Mouse (Mus musculus) heart, adult 2 months (tissue): ENCODE results near the gene Serpinb12. TPM values are rescaled to one million over a fixed set of nuclear protein-coding genes. Genes with fewer than 3 reads are reported as not detected.
A peak's percentile ranks its signal among the peaks of the same experiment; 100 is the strongest.

Source experiments
- DNase-seq, 2 experiments: peaks; one replicate each; pipeline ENCODE4 v3.0.0; 2021
- H3K27ac ChIP-seq: fragments of 200-600 bp; 2 replicates; pipeline ENCODE4 v1.8.1; 2022
- H3K27me3 ChIP-seq: fragments of 200-500 bp; 2 replicates; pipeline ENCODE4 v1.6.1; 2012; ENCODE audit warnings: mild to moderate bottlenecking, low read length, inconsistent platforms, mixed read lengths; ENCODE audit not compliant: control insufficient read depth, insufficient read depth
- H3K36me3 ChIP-seq: fragments of 200-500 bp; 2 replicates; pipeline ENCODE4 v1.6.1; 2012; ENCODE audit warnings: low read length, inconsistent platforms; ENCODE audit not compliant: control insufficient read depth, insufficient read depth
- H3K4me1 ChIP-seq: fragments of 200-500 bp; 2 replicates; pipeline ENCODE4 v1.6.1; 2011; ENCODE audit warnings: low read length; ENCODE audit not compliant: control insufficient read depth, insufficient read depth
- H3K4me3 ChIP-seq: fragments of 200-600 bp; 2 replicates; pipeline ENCODE4 v1.8.1; 2022
- H3K79me2 ChIP-seq: fragments of 200-500 bp; replicated peaks from 2 replicates; pipeline ENCODE4 v1.6.1; 2012; ENCODE audit warnings: mild to moderate bottlenecking, inconsistent platforms, low read length, moderate library complexity, mixed read lengths; ENCODE audit not compliant: control insufficient read depth, insufficient read depth
- H3K9ac ChIP-seq: fragments of 200-500 bp; 2 replicates; pipeline ENCODE4 v1.6.1; 2012; ENCODE audit warnings: low read depth, mild to moderate bottlenecking, control low read depth, inconsistent platforms, low read length, mixed read lengths
- CTCF ChIP-seq: fragments of 200-600 bp; IDR thresholded peaks from 2 replicates; pipeline ENCODE4 v1.8.1; 2022; ENCODE audit warnings: antibody characterized with exemption, mild to moderate bottlenecking, moderate library complexity
- EP300 ChIP-seq: fragments of 200-500 bp; IDR thresholded peaks from 2 replicates; pipeline ENCODE4 v1.6.1; 2011; ENCODE audit warnings: low read depth, low read length, control low read depth; ENCODE audit not compliant: insufficient read depth
- POLR2A ChIP-seq: fragments of 200-500 bp; IDR thresholded peaks from 2 replicates; pipeline ENCODE4 v1.6.1; 2011; ENCODE audit warnings: mild to moderate bottlenecking, low read depth, low read length, control low read depth; ENCODE audit not compliant: insufficient read depth
- WGBS: fragments of 180-500 bp; shearing (Covaris S2); methylation state at CpG from one replicate; pipeline ENCODE4 v1.1.7; 2018; 5-methylcytosine and 5-hydroxymethylcytosine counted together
- intact Hi-C: fragments of 180-260 bp; cut with DNase I; formaldehyde crosslinking; loops from one replicate; pipeline ENCODE4 v1.15.1; 2025
- polyA plus RNA-seq: library from polyadenylated mRNA; depleted of rRNA; stranded (reverse); fragments of >200 nt; gene quantifications from 2 replicates; pipeline ENCODE4 v1.2.3, GENCODE M21; 2012; rRNA removed
- total RNA-seq, 2 experiments: library from RNA; stranded (reverse); gene quantifications; 2 replicates each; pipeline ENCODE4 v1.2.3; 2021

Gene Serpinb12
- total and polyA plus RNA-seq, 3 experiments: not detected

GRCm38 (mm10) chr1:106961023-106961422, 26.8 kb downstream of the Serpinb12 start:
- WGBS: 33% methylated on average over 3 of the region's 3 CpGs
- peak; percentile 34 for TF ChIP-seq CTCF
- TF ChIP-seq POLR2A: no peak
- no peak for TF ChIP-seq EP300
- no peak overlapping the region for H3K27ac ChIP-seq

GRCm38 (mm10) chr1:106980684-106981083, 46.4 kb downstream of the Serpinb12 start, which contains the start of gene Serpinb13:
Serpinb13 (plus strand) TSS chr1:106980984.
- DNase-seq: no peak
- H3K27me3 ChIP-seq: no peaks in the 10 kb centered on the region
- H3K9ac ChIP-seq: no peak within 1 kb of the TSS
- no peak within 1 kb of the TSS for H3K4me3 ChIP-seq
- no peaks in the 10 kb centered on the region for H3K4me1 ChIP-seq
- no peaks in the 10 kb centered on the region for H3K36me3 ChIP-seq
- TF ChIP-seq POLR2A: no peak
- no peak for TF ChIP-seq EP300
- TF ChIP-seq CTCF: no peak
- intact Hi-C loops: no loop called here
- no peak within 1 kb of the TSS for H3K27ac ChIP-seq
- H3K79me2 ChIP-seq: no peaks in the 10 kb centered on the region

More at GRCm38 (mm10) chr1:106961023-106961422, 26.8 kb downstream of the Serpinb12 start:
- no peaks in the 10 kb centered on the region for H3K4me1 ChIP-seq
- H3K27me3 ChIP-seq: no peaks in the 10 kb centered on the region
- intact Hi-C loops: no loop called here
- no peak overlapping the region for H3K4me3 ChIP-seq
- DNase-seq: peak; percentile 6 to 20
- no peaks in the 10 kb centered on the region for H3K79me2 ChIP-seq
- no peak overlapping the region for H3K9ac ChIP-seq
- H3K36me3 ChIP-seq: no peaks in the 10 kb centered on the region

DNA sequence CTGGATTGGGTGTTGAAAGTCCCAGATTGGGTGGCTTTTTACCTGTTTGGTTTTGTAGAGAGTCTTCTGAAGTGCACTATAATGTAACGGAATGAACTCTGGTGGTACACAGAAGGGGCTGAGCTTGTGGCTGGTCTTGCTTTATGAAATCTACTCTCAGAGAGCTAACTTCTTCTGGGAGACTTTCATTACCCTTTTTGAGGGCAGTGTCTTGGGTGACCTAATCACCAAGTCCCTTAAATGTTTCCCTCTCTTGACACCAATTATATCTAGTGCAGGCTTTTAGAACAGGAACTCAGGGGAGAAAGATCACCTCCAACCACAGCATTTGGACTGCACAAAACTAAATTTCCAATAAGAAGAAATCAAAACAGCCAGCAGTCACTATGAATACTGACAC, 48.8 kb downstream of the Serpinb12 start:
- Histone ChIP-seq H3K27ac (no peak overlapping the region), H3K9ac (no peak overlapping the region), H3K4me3 (no peak overlapping the region), H3K36me3 (no peaks in the 10 kb centered on the region), H3K79me2 (no peaks in the 10 kb centered on the region), H3K27me3 (no peaks in the 10 kb centered on the region), H3K4me1 (no peaks in the 10 kb centered on the region)
- DNase-seq: no peak
- WGBS: 90% methylated on average over 1 of the region's 1 CpGs
- TF ChIP-seq EP300: no peak
- TF ChIP-seq CTCF: no peak
- no peak for TF ChIP-seq POLR2A
- intact Hi-C loops: no loop called here

DNA sequence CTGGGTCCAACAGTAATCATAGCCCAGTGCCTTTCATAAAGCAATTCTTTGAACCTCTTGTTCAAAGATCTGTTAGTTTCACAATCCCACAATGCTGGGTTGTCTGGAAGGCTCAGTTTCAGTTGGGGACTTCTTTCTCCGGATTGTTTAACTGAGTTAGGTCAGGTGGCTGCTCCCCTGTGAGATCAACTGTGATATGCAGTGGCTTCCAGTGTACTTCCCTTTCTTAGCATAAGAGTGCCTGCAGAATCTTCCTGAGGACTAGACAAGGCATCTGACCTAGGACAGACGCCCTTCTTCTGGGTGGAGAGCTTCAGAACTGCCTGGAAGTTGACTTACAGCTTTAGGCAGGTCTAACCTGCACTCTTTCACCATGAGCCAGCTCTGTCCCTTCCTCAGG, 49.6 kb downstream of the Serpinb12 start:
- TF ChIP-seq CTCF: no peak
- TF ChIP-seq EP300: no peak
- TF ChIP-seq POLR2A: no peak
- WGBS: 51% methylated on average over 2 of the region's 2 CpGs
- no peak overlapping the region for H3K4me3 ChIP-seq

GRCm38 (mm10) chr1:107000424-107000823, 66.2 kb downstream of the Serpinb12 start:
- Histone ChIP-seq H3K27me3 (no peaks in the 10 kb centered on the region), H3K36me3 (no peaks in the 10 kb centered on the region), H3K4me1 (no peaks in the 10 kb centered on the region), H3K9ac (no peak overlapping the region), H3K79me2 (no peaks in the 10 kb centered on the region), H3K27ac (no peak overlapping the region), H3K4me3 (no peak overlapping the region)
- WGBS: 36% methylated on average over 13 of the region's 13 CpGs
- intact Hi-C loops: no loop called here
- no peak for TF ChIP-seq POLR2A
- no peak for TF ChIP-seq CTCF
- 0 out of 2 replicates have a peak, but pooled peaks have one; percentile 17 for TF ChIP-seq EP300
- peak; percentile 30 to 34 for DNase-seq

More for the DNA sequence above, 49.6 kb downstream of the Serpinb12 start:
- no peak overlapping the region for H3K27ac ChIP-seq
- H3K9ac ChIP-seq: no peak overlapping the region
- H3K27me3 ChIP-seq: no peaks in the 10 kb centered on the region
- DNase-seq: no peak
- H3K79me2 ChIP-seq: no peaks in the 10 kb centered on the region
- intact Hi-C loops: no loop called here
- no peaks in the 10 kb centered on the region for H3K4me1 ChIP-seq
- no peaks in the 10 kb centered on the region for H3K36me3 ChIP-seq

DNA sequence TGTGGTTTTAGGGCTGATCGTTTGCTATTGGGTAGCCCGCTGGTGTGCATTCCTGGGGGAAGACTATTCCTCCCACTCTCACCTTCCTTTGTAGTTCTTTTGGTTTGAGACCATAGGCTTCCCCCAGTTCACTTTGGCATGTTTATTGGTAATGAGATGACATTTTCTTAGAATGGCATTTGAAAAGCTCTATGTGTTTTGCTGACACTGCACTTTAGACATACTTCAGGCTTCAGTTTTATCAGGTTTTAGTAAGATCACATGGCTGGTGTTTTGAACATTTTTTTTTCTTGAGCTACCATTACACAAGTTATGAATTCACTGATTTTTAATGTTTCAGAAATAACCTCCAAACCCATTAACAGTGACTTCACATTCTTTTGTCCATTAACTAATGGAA, 67.5 kb downstream of the Serpinb12 start:
- Histone ChIP-seq H3K9ac (no peak overlapping the region), H3K36me3 (no peaks in the 10 kb centered on the region), H3K4me3 (no peak overlapping the region), H3K79me2 (no peaks in the 10 kb centered on the region), H3K4me1 (no peaks in the 10 kb centered on the region), H3K27me3 (no peaks in the 10 kb centered on the region), H3K27ac (no peak overlapping the region)
- intact Hi-C loops: no loop called here
- TF ChIP-seq EP300 (no peak), CTCF (no peak), POLR2A (no peak)
- 87% methylated on average over 2 of the region's 2 CpGs for WGBS
- DNase-seq: no peak

GRCm38 (mm10) chr1:107006316-107006715, 72.1 kb downstream of the Serpinb12 start:
- Histone ChIP-seq H3K27me3 (no peaks in the 10 kb centered on the region), H3K4me3 (no peak overlapping the region), H3K36me3 (no peaks in the 10 kb centered on the region), H3K4me1 (no peaks in the 10 kb centered on the region), H3K27ac (no peak overlapping the region), H3K9ac (no peak overlapping the region), H3K79me2 (no peaks in the 10 kb centered on the region)
- 83% methylated on average over 3 of the region's 3 CpGs for WGBS
- intact Hi-C loops: no loop called here
- DNase-seq: no peak
- TF ChIP-seq EP300 (no peak), CTCF (no peak), POLR2A (no peak)

Other genes starting within 250 kb of the Serpinb12 start
- 1 to 10 TPM; 3.5 to 5.0 TPM for gene Bcl2, start 220.2 kb upstream of the Serpinb12 start, total RNA-seq
- 1.3 and 1.9 TPM in 2 replicates for gene Bcl2, start 220.2 kb upstream of the Serpinb12 start, polyA plus RNA-seq
- 1 to 10 TPM; 5.9 to 6.2 TPM for gene Kdsr, start 174.7 kb upstream of the Serpinb12 start, total RNA-seq
- gene Kdsr, start 174.7 kb upstream of the Serpinb12 start, polyA plus RNA-seq: 2.6 and 3.1 TPM in 2 replicates
- 10 to 100 TPM; 29.8 to 30.1 TPM for gene Vps4b, start 137.7 kb upstream of the Serpinb12 start, total RNA-seq
- 5.9 and 10.4 TPM in 2 replicates for gene Vps4b, start 137.7 kb upstream of the Serpinb12 start, polyA plus RNA-seq
- gene Serpinb5, start 73.3 kb upstream of the Serpinb12 start, total RNA-seq: not detected
- gene Serpinb5, start 73.3 kb upstream of the Serpinb12 start, polyA plus RNA-seq: 0.06 TPM in 1 of 2 replicates, not detected in the other
- gene Serpinb13, start 46.5 kb downstream of the Serpinb12 start, total RNA-seq: not detected
- gene Serpinb13, start 46.5 kb downstream of the Serpinb12 start, polyA plus RNA-seq: not detected in 2 replicates
- not detected for gene Serpinb3a, start 117.9 kb downstream of the Serpinb12 start, total RNA-seq
- gene Serpinb3a, start 117.9 kb downstream of the Serpinb12 start, polyA plus RNA-seq: not detected in 2 replicates
- gene Serpinb3d, start 149.1 kb downstream of the Serpinb12 start, total RNA-seq: not detected
- gene Serpinb3d, start 149.1 kb downstream of the Serpinb12 start, polyA plus RNA-seq: not detected in 2 replicates